ENCODE assay signal across 18 mouse cellular contexts in the genomic region with DNA sequence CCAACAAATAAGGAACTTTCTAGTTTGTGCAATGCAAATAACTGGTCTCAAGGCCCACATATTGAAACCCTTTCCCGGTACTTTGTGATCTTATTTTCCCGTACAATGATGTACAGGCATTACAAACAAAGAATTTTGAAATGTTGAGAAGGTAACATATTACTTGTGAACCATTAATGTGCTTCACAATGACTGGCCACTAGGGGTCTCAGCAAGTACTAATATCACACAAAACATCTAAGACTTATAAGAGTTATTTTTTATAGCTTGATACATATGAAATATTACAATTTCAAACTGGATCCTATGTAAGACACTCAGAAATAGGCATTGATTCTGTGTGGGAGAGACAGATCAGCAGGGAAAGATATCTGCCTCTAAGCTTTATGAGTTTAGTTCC.
DNase-seq lines count a peak whose midpoint lies in the region; ATAC-seq and TF ChIP-seq lines count a peak whose summit lies in the region.
"Had no signal": no experiment of that assay in that cellular context is flagged by ENCODE, and none has a peak within 500 bp of the region (broad histone marks: within the 10 kb centered on the region; RNA-seq: fewer than 3 reads in every experiment).

No protein-coding gene starts in this region.

- H3K27me3 ChIP-seq in lung, postnatal 0 days (replicated peaks; ENCODE audit: insufficient read depth, low read length): no peaks in the 10 kb centered on the region
- H3K27me3 ChIP-seq in embryonic facial prominence, embryonic 10.5 days (replicated peaks; ENCODE audit: low read depth, poor library complexity, severe bottlenecking): no peaks in the 10 kb centered on the region
- H3K27me3 ChIP-seq: CH12.LX; liver, embryonic 13.5 days; neural tube, embryonic 13.5 days; Patski; stomach, embryonic 15.5 days had no signal

- no peak for ATAC-seq in lung, postnatal 0 days
- ATAC-seq: Patski had no signal

- peak; percentile 23 for TF ChIP-seq CTCF in lung, postnatal 0 days (IDR thresholded peaks at IDR 0.05)

- no peak overlapping the region for H3K9ac ChIP-seq in lung, postnatal 0 days (replicated peaks; ENCODE audit: low read depth)
- H3K9ac ChIP-seq: liver, embryonic 13.5 days; neural tube, embryonic 13.5 days; stomach, embryonic 15.5 days had no signal

- H3K4me2 ChIP-seq in lung, postnatal 0 days (replicated peaks; ENCODE audit: low read depth, low read length): no peak overlapping the region
- H3K4me2 ChIP-seq: liver, embryonic 13.5 days; neural tube, embryonic 13.5 days; stomach, embryonic 15.5 days had no signal

- no peak overlapping the region for H3K27ac ChIP-seq in lung, postnatal 0 days (ENCODE audit: low read length)
- no peak overlapping the region for H3K27ac ChIP-seq in embryonic facial prominence, embryonic 10.5 days (replicated peaks)
- H3K27ac ChIP-seq: liver, embryonic 13.5 days; neural tube, embryonic 13.5 days; stomach, embryonic 15.5 days had no signal

- WGBS in lung, postnatal 0 days: 82% methylated on average over 2 of the region's 2 CpGs
- 92% methylated on average over 2 of the region's 2 CpGs for WGBS in embryonic facial prominence, embryonic 10.5 days

- H3K9me3 ChIP-seq in lung, postnatal 0 days (ENCODE audit: low read length): no peaks in the 10 kb centered on the region
- H3K9me3 ChIP-seq in embryonic facial prominence, embryonic 10.5 days: no peaks in the 10 kb centered on the region
- H3K9me3 ChIP-seq: liver, embryonic 13.5 days; neural tube, embryonic 13.5 days; stomach, embryonic 15.5 days had no signal

- peak; percentile 15 to 25 for DNase-seq in cerebellum, postnatal 10 days
- no peak for DNase-seq in cerebellum, adult 18-20 months
- peak; percentile 4 for DNase-seq in kidney, adult 9 months
- no peak for DNase-seq in kidney, adult 8-10 months
- no peak for DNase-seq in lung, postnatal 0 days (ENCODE audit: low spot score)
- no peak for DNase-seq in lung, postnatal 10 days
- DNase-seq in embryonic facial prominence, embryonic 10.5 days (ENCODE audit: low spot score): no peak
- no peak for DNase-seq in adrenal gland, adult 2 months
- DNase-seq: cerebellum, postnatal 25 days; gastrocnemius, postnatal 14 days; layer of hippocampus, postnatal 36 days; liver, embryonic 13.5 days; lung, postnatal 14 days had no signal

- TF ChIP-seq EP300 in lung, postnatal 0 days (IDR thresholded peaks at IDR 0.05): no peak

- no peak overlapping the region for H3K4me3 ChIP-seq in lung, postnatal 0 days (ENCODE audit: low read depth, low read length)
- H3K4me3 ChIP-seq in embryonic facial prominence, embryonic 10.5 days: no peak overlapping the region
- H3K4me3 ChIP-seq: erythroblast, embryonic 14.5 days; liver, embryonic 13.5 days; neural tube, embryonic 13.5 days; stomach, embryonic 15.5 days had no signal

- H3K36me3 ChIP-seq in lung, postnatal 0 days (ENCODE audit: insufficient read depth, low read length): no peaks in the 10 kb centered on the region
- no peaks in the 10 kb centered on the region for H3K36me3 ChIP-seq in embryonic facial prominence, embryonic 10.5 days (replicated peaks)
- H3K36me3 ChIP-seq: liver, embryonic 13.5 days; neural tube, embryonic 13.5 days; stomach, embryonic 15.5 days had no signal

- H3K4me1 ChIP-seq in lung, postnatal 0 days (ENCODE audit: insufficient read depth, low read depth, low read length): no peaks in the 10 kb centered on the region
- H3K4me1 ChIP-seq in embryonic facial prominence, embryonic 10.5 days: no peaks in the 10 kb centered on the region
- H3K4me1 ChIP-seq: liver, embryonic 13.5 days; stomach, embryonic 15.5 days had no signal

Comparison
In these comparisons a context has a peak if more than half of its experiments do, and no peak if none do; other contexts are left out.
1. DNase-seq: peak in cerebellum, postnatal 10 days (2 of 2) and kidney, adult 9 months (single experiment); none in cerebellum, adult 18-20 months (0 of 2), kidney, adult 8-10 months (0 of 2), lung, postnatal 0 days (single experiment), lung, postnatal 10 days (single experiment), embryonic facial prominence, embryonic 10.5 days (single experiment) and adrenal gland, adult 2 months (single experiment).